Mouse (Mus musculus) 3134 (cell line): ENCODE measurements at regions not wholly inside any gene's neighbourhood (a gene's known extent, or its start where the extent isn't known, plus 50 kb on each side); places are given as distances from the start of the nearest gene placed in this dataset.
A peak's percentile ranks its signal among the peaks of the same experiment; 100 is the strongest.
"Not testable (repeated sequence)": the region's sequence is repeated elsewhere in the genome, so short reads cannot be mapped to it uniquely, and the experiment has no call there.

ENCODE experiments used
- DNase-seq: peaks from one replicate; pipeline ENCODE4 v3.0.0-alpha.2; 2011; ENCODE audit warnings: low spot score; ENCODE audit not compliant: insufficient read length; ENCODE audit errors: extremely low read depth

DNA sequence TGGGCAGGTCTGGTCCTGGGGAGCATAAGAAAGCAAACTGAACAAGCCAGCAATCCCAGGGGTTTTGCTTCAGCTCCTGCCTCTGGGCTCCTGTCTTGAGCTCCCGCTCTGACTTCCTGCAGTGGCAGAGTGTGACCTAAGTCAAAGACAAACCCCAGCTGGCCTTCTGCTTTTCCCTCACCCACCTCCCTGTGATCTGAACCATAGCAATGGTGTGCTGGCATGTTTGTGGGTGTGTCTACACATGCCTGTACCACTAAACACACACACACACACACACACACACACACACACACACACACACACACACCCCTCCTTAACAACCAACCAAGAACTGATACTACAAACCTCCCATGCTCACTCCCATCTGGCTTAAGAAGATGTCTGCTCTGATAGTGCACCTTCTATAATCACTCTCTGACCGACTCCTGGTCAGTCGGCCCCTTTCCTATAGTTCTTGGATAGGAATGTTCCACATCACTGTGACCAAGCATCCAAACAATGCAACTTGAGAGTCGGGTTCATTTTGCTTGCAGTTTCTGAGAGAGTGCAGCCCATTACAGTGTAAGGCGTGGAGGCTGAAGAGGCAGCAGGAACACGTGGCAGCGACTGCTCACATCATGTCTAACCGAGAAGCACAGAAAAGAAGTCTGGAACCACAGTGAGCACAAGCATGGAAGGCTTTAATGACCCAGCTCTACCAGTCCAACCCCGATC, 134.4 kb downstream of the Tcp10c start:
- no peak for DNase-seq

DNA sequence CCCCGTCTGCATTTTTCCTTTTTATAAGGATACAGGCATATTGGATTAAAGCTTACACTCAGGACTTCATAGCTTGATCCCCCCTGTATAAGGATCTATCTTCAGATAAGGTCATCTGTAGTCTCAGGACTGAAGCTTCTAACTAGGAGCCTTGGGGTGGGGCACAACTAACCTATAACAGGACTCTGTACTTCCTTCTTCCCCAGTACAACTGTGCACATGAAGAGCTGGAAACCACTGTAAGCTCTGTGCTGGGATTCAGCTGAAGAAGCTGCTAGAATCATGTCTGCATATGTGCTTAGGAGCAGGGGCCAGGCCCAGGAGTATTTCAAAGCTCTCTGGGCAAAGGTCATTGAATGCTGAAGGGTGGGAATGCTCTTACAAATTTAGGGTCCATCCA, 137.9 kb downstream of the Tcp10c start:
- DNase-seq: not testable (repeated sequence)

DNA sequence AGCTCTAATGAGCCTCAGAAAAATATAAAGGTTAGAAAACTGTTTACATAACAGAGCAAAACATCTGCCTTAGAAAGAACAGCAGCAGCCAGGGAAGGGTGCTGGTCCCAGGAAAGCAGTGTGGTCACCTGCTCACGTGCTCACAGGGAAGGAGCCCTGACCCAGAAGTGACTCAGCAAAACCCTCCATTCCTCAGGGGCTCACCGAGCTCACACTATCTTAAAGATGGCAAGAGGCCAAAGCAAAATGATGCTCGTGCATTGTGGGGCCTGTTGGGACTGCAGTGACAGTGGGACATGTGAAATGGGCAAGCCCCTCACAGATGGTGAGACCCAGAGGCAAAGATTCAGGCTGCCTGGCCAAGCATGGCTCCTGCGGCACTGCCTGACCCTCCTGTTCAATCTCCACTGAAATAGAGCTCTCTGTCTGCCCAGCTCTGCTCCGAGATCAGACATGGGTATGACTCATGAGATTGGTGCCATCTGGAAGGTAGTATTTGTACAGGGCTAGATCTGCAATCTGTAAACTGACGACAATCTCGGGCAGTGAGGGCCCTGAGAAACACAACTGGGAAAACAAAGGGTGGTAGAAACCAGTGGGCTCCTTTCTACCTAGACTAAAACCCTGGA, 138.4 kb downstream of the Tcp10c start:
- DNase-seq: peak; percentile 75

DNA sequence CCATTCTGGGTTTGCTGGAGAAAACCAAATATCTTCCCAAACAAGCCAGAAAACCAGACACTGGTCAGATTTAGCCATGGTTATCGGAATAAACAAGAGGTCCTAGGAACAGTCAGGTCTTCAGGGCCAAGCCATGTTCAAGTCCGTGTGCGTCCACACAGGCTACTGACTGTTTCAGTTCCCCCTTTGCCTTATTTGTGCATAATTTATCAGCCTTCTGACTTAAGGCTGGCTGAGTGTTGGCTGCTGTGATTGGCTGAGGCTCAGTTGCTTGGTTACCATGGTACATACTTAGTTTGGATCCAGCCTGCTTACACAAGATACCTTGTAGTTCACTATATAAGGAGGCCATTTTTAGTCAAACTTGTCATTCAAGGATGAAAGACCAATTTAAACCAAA, 139.5 kb downstream of the Tcp10c start:
- not testable (repeated sequence) for DNase-seq

DNA sequence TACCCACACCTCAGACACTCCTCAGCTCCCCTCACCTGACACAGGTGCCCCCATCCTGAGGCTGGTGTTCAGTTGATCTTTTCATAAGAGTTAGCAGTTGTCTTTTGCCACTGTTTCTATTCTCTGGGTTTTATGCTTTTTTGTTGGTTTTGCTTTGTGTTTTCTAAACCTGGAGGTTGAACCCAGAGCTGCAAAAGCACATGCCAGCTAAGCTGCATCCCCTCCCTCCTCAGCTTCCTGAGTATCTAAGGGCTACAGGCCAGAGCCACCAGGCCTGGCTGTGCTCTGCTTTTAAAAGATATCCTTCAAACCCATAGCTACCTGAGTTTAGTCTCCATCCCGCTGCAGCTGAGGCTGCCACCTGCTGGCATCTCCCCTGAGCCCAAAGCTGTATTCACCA, 140.1 kb downstream of the Tcp10c start:
- not testable (repeated sequence) for DNase-seq

DNA sequence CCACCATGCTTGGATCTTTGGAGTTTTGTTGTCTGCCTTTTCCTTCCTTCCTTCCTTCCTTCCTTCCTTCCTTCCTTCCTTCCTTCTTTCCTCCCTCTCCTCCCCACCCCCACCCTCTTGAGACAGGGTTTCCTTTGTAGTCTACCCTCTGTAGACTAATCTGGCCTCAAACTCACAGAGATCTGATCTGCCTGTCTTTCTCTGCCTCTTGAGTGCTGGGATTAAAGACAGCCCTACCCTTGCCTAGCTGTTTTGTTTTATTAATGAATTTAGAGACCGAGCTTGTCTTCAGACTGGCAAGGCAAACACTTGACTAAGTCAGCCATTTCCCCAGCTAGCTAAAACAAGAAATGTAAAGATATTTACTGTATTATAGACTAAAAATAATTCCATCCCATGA, 150.0 kb downstream of the Tcp10c start:
- DNase-seq: not testable (repeated sequence)

DNA sequence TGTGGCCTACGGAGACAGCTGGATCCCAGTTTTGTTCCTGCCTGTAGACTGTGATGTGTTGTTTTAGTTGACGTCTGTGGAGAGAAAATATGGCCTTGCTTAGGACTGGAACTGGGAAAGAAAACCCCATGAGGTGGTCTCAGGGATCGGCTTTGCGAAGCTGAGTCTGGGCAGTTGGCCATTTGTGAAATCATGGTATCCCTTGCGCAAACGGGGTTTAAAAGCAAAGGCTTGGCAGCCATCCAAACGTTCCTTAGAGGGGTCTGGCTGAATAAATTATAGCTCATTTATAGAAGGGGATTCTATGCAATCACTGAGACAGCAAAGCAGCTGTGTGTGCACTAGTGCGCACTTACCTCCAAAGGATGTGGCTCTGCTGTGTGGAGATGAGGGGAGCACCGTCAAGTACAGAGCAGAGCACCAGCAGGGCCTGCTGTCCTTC, 150.5 kb downstream of the Tcp10c start:
- DNase-seq: not testable (repeated sequence)

DNA sequence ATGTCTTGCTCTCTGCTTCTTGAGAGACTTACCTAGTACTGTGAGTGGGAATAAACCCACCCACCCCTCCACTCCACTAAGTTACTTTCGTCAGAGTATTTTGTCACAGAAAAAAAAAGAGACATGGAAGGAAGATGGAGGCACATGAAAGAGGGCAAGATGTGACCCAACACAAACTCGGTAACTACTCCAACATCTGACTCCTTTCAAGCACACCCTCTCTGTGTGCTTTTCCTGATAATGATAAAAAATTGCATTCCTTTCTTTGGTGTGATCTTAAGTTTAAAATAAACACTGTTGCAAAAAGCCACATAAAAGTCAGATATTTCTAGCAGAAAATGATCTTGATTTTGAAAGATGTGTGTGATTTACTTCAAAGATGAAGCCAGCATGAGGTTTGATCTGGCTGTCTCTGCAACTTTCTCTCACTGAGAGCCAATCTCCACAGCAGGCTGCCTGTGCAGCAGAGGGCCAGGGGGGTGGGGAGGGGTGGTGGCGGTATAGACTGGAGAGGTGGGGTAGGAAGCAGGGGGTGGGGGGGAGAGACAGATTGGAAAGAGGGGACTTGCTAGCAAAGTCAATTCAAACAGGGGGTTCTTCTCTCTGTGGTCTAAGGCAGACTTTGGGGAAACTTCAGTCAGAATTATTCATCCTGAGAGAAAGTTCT, 153.2 kb downstream of the Tcp10c start:
- DNase-seq: not testable (repeated sequence)

DNA sequence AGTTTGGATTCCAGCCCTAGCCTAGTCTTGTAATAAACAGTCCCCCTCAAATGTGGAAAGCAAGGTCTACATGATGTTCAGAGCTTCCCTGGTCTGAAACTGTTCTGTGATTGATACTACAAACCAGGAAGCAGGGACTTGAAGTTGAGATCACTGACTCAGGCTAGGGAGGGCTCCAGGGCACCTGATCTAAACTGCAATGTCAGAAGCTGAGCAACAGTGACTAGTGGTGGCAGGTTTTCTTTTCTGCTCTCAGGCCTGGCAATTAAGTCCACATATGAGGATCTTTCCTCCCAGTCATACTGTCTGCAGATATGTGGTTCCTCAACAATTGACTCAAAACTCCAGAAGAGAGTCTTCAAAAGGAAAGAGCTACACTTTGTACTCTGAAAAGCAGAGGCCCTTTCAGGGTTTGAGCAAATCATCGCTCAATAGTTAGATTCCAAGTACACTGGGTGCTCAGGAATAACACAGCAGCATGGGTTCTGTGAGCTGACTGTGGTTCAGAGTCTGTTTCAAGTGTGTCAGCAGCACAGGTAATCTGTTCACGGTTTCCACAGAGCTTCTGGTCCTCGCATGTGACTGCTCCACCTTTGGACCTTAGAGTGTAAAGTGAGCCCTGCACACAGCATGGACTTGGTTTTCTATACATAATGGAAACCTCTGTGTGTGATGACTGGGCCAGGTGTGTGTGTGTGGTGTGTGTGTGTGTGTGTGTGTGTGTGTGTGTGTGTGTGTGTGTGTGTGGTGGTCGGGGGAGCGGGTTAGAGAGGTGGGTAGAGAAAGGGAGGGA, 165.2 kb downstream of the Tcp10c start:
- not testable (repeated sequence) for DNase-seq

DNA sequence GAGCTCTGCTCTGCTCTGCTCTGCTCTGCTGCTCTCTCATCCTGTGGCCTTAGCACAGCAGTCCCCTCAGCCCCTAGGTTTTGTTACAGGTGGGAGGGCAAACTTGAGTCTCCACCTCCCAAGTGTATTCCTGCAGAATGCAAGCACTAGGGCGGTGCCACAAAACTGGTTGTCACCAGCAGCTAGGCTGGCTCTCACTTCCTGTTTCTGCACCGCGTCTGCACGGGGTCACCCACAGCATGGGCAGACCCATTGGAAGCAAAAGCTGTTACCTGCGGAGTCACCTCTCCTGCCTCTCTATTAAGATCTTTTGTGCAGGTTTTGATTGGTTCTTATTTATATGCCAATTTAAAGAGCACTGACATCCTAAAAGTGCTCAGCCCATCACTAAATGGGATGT, 178.2 kb downstream of the Tcp10c start:
- not testable (repeated sequence) for DNase-seq

DNA sequence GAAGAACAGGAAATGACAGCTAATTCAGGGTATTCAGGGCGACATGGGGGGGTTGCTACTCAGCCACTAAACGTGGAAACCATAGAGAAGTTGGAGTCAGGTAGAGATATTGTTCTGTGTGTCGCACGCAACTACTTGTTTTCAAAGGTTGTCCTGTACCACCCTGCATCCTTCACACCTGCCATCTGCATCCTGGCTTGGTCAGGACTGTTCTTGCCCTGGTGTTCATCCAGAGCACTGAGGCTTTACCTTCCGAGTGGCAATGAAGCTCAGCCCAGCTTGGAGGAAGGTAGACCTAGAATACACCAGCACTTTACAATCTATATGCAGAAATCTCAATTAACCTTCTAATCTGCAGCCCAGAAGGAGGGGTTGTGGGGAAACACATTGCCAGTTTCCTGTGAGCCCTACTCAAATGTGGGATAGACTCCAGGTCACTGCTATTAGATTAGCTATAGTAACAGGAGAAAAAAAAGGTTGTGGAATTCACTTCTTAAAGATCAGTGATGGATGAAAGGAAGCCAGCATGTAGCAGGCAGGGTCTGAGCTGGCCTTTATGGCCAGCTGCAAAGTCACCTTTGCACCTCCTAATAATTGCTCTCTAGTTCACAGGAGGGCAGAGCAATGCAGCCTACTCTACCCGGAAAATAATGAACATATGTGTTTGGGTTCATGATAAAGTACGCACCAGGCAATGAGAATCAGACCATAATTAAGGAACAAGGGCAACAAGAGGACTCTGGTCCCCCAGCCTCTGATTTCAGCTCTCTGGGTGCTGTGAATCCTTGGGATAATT, 186.3 kb downstream of the Tcp10c start:
- no peak for DNase-seq

DNA sequence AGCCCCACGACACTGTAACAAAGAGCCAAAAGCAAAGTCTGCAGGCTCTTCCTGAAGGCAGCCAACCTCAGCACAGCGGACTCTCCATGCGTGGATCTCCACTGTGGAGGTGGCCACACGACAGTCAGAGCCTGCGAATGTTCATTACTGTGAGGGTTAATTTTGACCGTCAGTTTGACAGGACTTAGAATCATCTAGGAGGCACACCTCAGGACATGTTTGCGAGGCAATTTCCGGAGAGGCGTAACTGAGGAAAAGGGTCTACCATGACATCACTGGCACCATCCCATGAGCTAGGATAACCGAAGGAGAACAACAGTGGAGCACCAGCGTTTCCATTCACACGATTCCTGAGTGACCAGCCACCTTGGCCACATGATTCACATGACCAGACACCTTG, 186.9 kb downstream of the Tcp10c start:
- DNase-seq: no peak

DNA sequence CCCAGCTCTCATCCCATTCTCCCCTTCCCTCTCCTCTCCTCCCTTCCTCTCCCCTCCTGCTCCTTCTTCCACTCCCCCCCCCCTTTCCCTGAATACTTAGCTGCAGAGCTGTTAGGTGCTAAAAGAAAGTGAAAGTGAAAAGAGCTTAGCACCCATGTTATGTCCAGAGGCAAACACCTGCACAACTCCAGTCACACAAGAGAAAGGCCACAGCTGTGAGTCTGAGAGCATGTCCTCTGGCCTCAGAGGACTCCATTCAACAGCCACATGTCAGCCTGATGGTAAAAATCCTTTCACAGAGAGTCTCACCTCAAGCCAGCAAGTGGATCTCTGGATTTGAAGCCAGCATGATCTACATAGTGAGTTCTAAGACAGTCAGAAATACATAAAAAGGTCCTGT, 187.9 kb downstream of the Tcp10c start:
- peak; percentile 57 for DNase-seq

DNA sequence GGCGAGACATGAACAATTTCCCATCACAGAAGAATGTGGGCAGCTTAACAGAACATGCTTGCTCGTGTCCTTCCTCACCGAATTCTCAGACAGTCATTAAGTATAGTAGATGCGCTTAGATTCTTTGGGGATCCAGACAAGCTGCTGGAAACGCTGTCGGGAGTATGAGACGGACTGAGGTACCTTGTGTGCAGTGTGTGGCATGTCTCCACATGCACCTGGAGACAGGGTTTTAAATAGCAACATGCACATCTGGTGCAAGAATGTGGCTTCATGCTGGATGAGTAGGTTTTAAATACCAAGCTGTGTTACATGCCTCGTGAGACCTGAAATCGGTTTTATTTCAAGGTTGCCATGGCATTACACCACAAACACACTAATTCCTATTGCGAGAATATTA, 188.5 kb downstream of the Tcp10c start:
- no peak for DNase-seq

DNA sequence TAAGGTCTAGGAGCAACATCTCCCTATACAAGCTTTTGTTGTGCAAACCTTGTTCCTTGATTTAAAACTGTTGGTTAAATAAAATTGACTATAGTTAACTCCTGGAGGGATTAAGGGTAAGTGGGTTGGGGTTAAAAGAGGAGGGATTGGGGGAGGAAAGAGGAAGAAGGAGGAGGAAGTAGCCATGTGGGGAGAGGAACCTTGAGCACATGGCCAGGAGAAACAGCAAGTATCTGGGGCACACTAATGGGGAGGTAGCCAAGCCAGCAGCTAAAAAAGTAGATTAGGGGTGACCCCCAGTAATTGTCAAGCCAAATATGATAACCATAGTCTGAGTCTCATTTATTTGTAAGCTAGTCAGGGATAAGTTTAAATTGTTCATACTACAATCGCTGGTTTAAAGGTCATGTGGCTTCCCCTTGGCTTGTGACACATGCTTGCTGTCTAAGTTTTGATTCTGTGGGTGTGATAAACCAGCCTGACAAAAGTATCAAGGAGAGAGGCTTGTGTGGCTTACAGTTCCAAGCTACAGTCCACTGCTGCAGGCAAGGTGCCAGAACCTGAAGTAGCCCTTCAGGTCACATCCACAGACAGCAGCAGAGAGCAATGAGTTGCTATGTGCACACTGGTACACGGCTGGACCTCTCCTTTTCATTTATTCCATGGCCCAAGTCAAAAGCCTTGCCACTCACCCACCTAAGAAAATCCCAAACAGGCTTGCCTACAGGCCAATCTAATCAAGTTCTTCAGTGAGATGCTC, 189.8 kb downstream of the Tcp10c start:
- no peak for DNase-seq

DNA sequence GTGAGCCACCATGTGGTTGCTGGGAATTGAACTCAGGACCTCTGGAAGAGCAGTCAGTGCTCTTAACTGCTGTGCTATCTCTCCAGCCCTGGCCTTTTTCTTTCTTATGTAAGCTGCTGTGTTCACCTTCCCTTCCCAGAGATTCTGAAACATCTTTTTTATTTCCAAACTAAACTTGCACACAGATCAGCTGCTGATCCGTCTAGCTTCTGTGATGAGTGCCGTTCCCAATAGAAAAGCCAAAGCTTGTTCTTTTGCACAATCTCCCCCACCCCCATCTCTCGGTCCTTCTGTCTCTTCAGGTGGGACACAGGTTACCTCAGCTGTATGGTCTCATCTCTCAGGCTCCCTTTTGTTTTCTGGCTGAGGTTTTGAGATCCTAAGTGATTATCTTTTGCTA, 191.9 kb downstream of the Tcp10c start:
- DNase-seq: no peak

DNA sequence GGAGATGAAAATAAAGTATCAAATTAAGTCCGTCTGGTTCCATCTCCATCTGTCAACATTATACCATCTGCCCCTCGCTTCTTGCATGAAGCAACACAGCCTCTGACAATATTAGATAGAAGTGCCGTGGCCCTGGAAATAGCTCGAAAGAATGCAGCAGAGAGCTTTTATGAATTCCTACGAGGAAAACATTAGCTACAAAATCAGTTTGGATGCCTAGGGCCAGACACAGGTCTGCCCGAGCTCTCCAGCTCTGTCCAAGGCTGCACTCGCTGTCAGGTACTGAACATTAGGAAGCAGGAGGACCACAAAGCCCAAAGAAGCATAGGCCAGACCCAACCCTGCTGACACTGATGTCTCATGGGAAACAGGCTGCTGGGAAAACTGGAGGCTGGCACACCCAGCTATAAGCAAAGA, 192.3 kb downstream of the Tcp10c start:
- DNase-seq: no peak

DNA sequence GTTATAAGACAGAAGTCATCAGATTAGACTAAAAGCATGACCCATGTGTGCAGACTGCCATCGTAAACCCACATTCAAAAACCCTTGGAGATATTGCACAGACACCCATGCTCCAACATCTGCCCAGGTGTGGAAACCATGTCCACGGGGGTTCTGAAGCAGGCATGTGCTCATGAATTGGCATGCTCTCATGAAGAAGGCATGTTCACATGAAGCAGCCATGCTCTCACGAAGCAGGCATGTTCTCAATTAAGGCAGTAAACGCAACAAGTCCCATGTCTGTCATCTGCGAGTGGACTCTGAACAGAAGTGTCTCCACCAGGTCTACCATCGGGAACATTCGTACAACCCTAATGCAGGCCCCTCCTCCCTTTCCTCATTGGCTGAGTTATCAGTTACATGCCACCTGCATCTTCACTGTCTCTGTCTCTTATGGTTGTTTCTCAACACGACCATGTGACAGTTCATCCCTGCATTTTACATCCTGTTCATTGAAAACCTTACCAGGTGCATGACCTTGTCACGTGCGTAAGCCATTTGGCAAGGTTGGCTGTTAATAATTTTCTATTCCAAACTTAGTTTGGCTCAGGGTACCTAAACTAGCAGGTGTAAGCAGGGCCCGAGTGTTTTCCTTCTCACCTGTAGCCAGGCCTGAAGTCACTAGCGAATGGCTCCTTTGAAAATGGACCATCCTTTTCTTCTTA, 193.4 kb downstream of the Tcp10c start:
- DNase-seq: no peak
